Mouse (Mus musculus) MEL (cell line): Measurements from ENCODE around the gene Pde4b. TPM values are rescaled to one million over a fixed set of nuclear protein-coding genes. Genes with fewer than 3 reads are reported as not detected.

Experiments used
- DNase-seq: peaks from one replicate; pipeline ENCODE4 v3.0.0; 2011; ENCODE audit warnings: low read depth, low spot score
- H3K27ac ChIP-seq: 2 replicates; pipeline ENCODE4 v1.5.1; 2012; ENCODE audit warnings: low read depth, mild to moderate bottlenecking, control low read depth, low read length, moderate library complexity; ENCODE audit not compliant: control insufficient read depth
- H3K27me3 ChIP-seq, 2 experiments: fragments of 150-350 bp in 1 of 2; sonication (generic) in 1 of 2; 2 replicates each; pipeline ENCODE4 v1.6.1; 2012; ENCODE audit warnings: low read length in 2 of 2, mild to moderate bottlenecking in 2 of 2, improper control_type of control experiment in 1 of 2, moderate library complexity in 1 of 2; ENCODE audit not compliant: insufficient read depth in 2 of 2, control insufficient read depth in 1 of 2
- H3K36me3 ChIP-seq, 2 experiments: 2 replicates each; pipeline ENCODE4 v1.6.1; 2012 to 2014; ENCODE audit warnings: low read length in 2 of 2, improper control_type of control experiment in 1 of 2, inconsistent platforms in 1 of 2, mild to moderate bottlenecking in 1 of 2; ENCODE audit not compliant: insufficient read depth in 2 of 2, control insufficient read depth in 1 of 2
- H3K4me1 ChIP-seq, 2 experiments: fragments of 150-350 bp in 1 of 2; sonication (generic) in 1 of 2; 2 replicates each; pipeline ENCODE4 v1.6.1; 2012; ENCODE audit warnings: low read length in 2 of 2, improper control_type of control experiment in 1 of 2, mild to moderate bottlenecking in 1 of 2; ENCODE audit not compliant: insufficient read depth in 2 of 2, control insufficient read depth in 1 of 2
- H3K4me3 ChIP-seq, 2 experiments: fragments of 150-350 bp in 1 of 2; sonication (generic) in 1 of 2; 2 replicates each; pipeline ENCODE4 v1.5.1; 2012; ENCODE audit warnings: low read depth in 2 of 2, low read length in 2 of 2, mild to moderate bottlenecking in 2 of 2, moderate library complexity in 2 of 2, control low read depth in 1 of 2, improper control_type of control experiment in 1 of 2; ENCODE audit not compliant: control insufficient read depth in 1 of 2, insufficient read depth in 1 of 2
- H3K79me2 ChIP-seq: 2 replicates; pipeline ENCODE4 v1.6.1; 2012; ENCODE audit warnings: mild to moderate bottlenecking, low read length, moderate library complexity; ENCODE audit not compliant: control insufficient read depth, poor library complexity, insufficient read depth
- H3K9ac ChIP-seq: 2 replicates; pipeline ENCODE4 v1.6.1; 2012; ENCODE audit warnings: low read depth, mild to moderate bottlenecking, control low read depth, low read length, moderate library complexity; ENCODE audit not compliant: control insufficient read depth, poor library complexity, severe bottlenecking
- H3K9me3 ChIP-seq: fragments of 150-350 bp; sonication (generic); replicated peaks from 2 replicates; pipeline ENCODE4 v1.6.1; 2012; ENCODE audit warnings: mild to moderate bottlenecking, low read length, improper control_type of control experiment, moderate library complexity; ENCODE audit not compliant: insufficient read depth
- BHLHE40 ChIP-seq: IDR thresholded peaks from 2 replicates; pipeline ENCODE4 v1.6.1; 2012; ENCODE audit warnings: low read depth, mild to moderate bottlenecking, inconsistent platforms, low read length, improper control_type of control experiment, borderline replicate concordance
- CHD1 ChIP-seq: IDR thresholded peaks from 2 replicates; pipeline ENCODE4 v1.6.1; 2012; ENCODE audit warnings: low read depth, mild to moderate bottlenecking, inconsistent platforms, low read length, improper control_type of control experiment
- CHD2 ChIP-seq: IDR thresholded peaks from 2 replicates; pipeline ENCODE4 v1.6.1; 2011; ENCODE audit warnings: low read length, improper control_type of control experiment
- CTCF ChIP-seq, 3 experiments: IDR thresholded peaks in 2 of 3; conservative IDR thresholded peaks in 1 of 3; 2 replicates each; pipeline ENCODE4 v1.5.1; 2011 to 2012; ENCODE audit warnings: low read length in 3 of 3, low read depth in 2 of 3, mild to moderate bottlenecking in 2 of 3, improper control_type of control experiment in 1 of 3, inconsistent platforms in 1 of 3, mixed read lengths in 1 of 3, moderate library complexity in 1 of 3; ENCODE audit not compliant: control insufficient read depth in 1 of 3, insufficient read depth in 1 of 3, poor library complexity in 1 of 3, severe bottlenecking in 1 of 3
- ELF1 ChIP-seq: IDR thresholded peaks from 2 replicates; pipeline ENCODE4 v1.6.1; 2014; ENCODE audit warnings: low read depth, mild to moderate bottlenecking, inconsistent platforms, low read length, improper control_type of control experiment, moderate library complexity
- HCFC1 ChIP-seq: IDR thresholded peaks from 2 replicates; pipeline ENCODE4 v1.6.1; 2012; ENCODE audit warnings: low read depth, mild to moderate bottlenecking, inconsistent platforms, low read length, improper control_type of control experiment, moderate library complexity
- JUND ChIP-seq: IDR thresholded peaks from 2 replicates; pipeline ENCODE4 v1.6.1; 2011; ENCODE audit warnings: low read depth, mild to moderate bottlenecking, improper control_type of control experiment, low read length
- KAT2A ChIP-seq: conservative IDR thresholded peaks from 2 replicates; pipeline ENCODE4 v1.6.1; 2012; ENCODE audit warnings: low read depth, low read length, improper control_type of control experiment, inconsistent platforms
- MAFK ChIP-seq: IDR thresholded peaks from 2 replicates; pipeline ENCODE4 v1.6.1; 2011; ENCODE audit warnings: low read depth, mild to moderate bottlenecking, low read length, improper control_type of control experiment, borderline replicate concordance
- MAZ ChIP-seq: IDR thresholded peaks from 2 replicates; pipeline ENCODE4 v1.6.1; 2012; ENCODE audit warnings: low read depth, mild to moderate bottlenecking, inconsistent platforms, low read length, improper control_type of control experiment
- MXI1 ChIP-seq: IDR thresholded peaks from 2 replicates; pipeline ENCODE4 v1.6.1; 2011; ENCODE audit warnings: mild to moderate bottlenecking, low read depth, low read length, improper control_type of control experiment
- MYC ChIP-seq: IDR thresholded peaks from 2 replicates; pipeline ENCODE4 v1.6.1; 2011; ENCODE audit warnings: low read depth, mild to moderate bottlenecking, low read length, improper control_type of control experiment, moderate library complexity
- NELFE ChIP-seq: IDR thresholded peaks from 2 replicates; pipeline ENCODE4 v1.6.1; 2011; ENCODE audit warnings: low read depth, low read length, improper control_type of control experiment
- POLR2A ChIP-seq, 2 experiments: IDR thresholded peaks; 2 replicates each; pipeline ENCODE4 v1.6.1; 2011 to 2012; ENCODE audit warnings: low read length in 2 of 2, mild to moderate bottlenecking in 2 of 2, control low read depth in 1 of 2, improper control_type of control experiment in 1 of 2, low read depth in 1 of 2, moderate library complexity in 1 of 2; ENCODE audit not compliant: control insufficient read depth in 1 of 2, insufficient read depth in 1 of 2, poor library complexity in 1 of 2
- POLR2AphosphoS2 ChIP-seq: IDR thresholded peaks from 2 replicates; pipeline ENCODE4 v1.6.1; 2011; ENCODE audit warnings: low read length, improper control_type of control experiment
- RAD21 ChIP-seq: IDR thresholded peaks from 2 replicates; pipeline ENCODE4 v1.6.1; 2011; ENCODE audit warnings: mild to moderate bottlenecking, low read depth, low read length, improper control_type of control experiment
- SMC3 ChIP-seq: IDR thresholded peaks from 2 replicates; pipeline ENCODE4 v1.6.1; 2011; ENCODE audit warnings: low read depth, low read length, improper control_type of control experiment
- ZKSCAN1 ChIP-seq: IDR thresholded peaks from 2 replicates; pipeline ENCODE4 v1.6.1; 2012; ENCODE audit warnings: low read depth, mild to moderate bottlenecking, inconsistent platforms, low read length, improper control_type of control experiment, moderate library complexity
- ZMIZ1 ChIP-seq: IDR thresholded peaks from 2 replicates; pipeline ENCODE4 v1.6.1; 2012; ENCODE audit warnings: low read depth, mild to moderate bottlenecking, inconsistent platforms, low read length, improper control_type of control experiment, moderate library complexity
- ZNF384 ChIP-seq: IDR thresholded peaks from 2 replicates; pipeline ENCODE4 v1.6.1; 2012; ENCODE audit warnings: low read depth, mild to moderate bottlenecking, inconsistent platforms, low read length, improper control_type of control experiment
- polyA plus RNA-seq, 2 experiments: library from polyadenylated mRNA; stranded (reverse) in 1 of 2; unstranded in 1 of 2; fragments of >175 nt in 1 of 2; fragments of >200 nt in 1 of 2; gene quantifications; 2 replicates each; pipeline versions ENCODE4 v1.2.1 to v1.2.4; 2012; ENCODE audit warnings: low replicate concordance in 2 of 2, low read depth in 1 of 2; ENCODE audit not compliant: insufficient read length in 2 of 2, insufficient read depth in 1 of 2, missing spikeins in 1 of 2
- total RNA-seq: library from RNA; depleted of rRNA; stranded (reverse); fragments of 300-350 nt; gene quantifications from 2 replicates; pipeline ENCODE4 v1.2.3, GENCODE M21; 2012

Gene Pde4b
- total and polyA plus RNA-seq, 3 experiments = 2.7 to 6.0 TPM; not detected in 1

DNA sequence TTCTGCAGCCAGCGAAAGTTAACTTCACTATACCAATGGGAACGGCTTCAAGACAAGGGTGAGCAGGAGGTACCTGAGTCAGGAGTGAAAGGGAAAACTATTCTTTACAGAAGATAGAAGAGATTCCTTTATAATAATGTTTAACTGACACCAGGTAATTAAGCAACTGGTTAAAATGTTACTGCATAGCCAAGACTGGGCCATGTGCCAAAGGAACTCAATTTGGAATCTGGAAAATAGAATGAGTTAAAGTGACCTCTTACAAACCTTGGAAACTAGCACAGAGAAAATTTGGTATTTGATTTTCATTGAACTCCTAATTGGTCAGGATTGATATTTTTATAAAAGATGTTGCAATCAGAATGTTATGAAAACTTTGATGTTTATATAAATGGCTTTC lies 228.7 kb downstream of the Pde4b start:
- no peak overlapping the region for H3K9ac ChIP-seq
- no peaks in the 10 kb centered on the region for H3K79me2 ChIP-seq
- no peaks in the 10 kb centered on the region for H3K27me3 ChIP-seq
- no peaks in the 10 kb centered on the region for H3K4me1 ChIP-seq
- no peak overlapping the region for H3K4me3 ChIP-seq
- H3K27ac ChIP-seq = no peak overlapping the region
- H3K9me3 ChIP-seq = no peaks in the 10 kb centered on the region
- no peak for DNase-seq
- TF ChIP-seq HCFC1 (no peak), BHLHE40 (no peak), ZMIZ1 (no peak), SMC3 (no peak), MAFK (no peak), MXI1 (no peak), ELF1 (no peak)
- no peaks in the 10 kb centered on the region for H3K36me3 ChIP-seq

DNA sequence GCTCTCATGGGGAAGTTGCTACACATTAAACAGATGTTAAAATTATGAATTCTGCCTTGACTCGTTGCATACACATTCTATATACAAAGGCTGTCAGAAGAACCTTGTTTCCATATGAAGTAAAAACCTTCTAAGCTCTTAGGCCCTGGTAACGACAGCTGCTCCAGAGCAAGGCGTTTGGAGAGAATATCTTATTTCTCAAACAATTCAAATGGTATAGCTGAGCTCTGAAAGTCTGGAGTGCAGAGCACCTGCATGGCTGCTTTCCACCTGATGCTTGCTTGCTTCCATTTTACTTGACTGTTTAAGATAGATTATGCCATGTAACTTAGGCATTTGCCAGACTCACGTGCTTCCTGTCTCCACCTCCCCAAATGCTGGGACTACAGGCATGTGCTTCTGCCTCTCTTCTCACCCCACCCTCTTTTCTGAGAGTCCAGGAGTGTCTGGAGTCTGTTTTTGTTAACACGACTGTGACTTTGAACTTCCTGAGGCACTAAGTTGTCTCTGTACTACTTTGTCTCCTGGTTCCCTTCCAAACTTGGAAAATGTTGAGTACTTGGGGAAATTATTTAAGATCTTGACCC lies 229.4 kb downstream of the Pde4b start:
- H3K9me3 ChIP-seq = no peaks in the 10 kb centered on the region
- H3K36me3 ChIP-seq = no peaks in the 10 kb centered on the region
- H3K27ac ChIP-seq = no peak overlapping the region
- H3K4me3 ChIP-seq = no peak overlapping the region
- no peak for TF ChIP-seq KAT2A
- TF ChIP-seq CTCF (IDR thresholded peaks at IDR 0.05 in 2 of 3, conservative IDR thresholded peaks at IDR 0.05 in 1 of 3; ENCODE audit: control insufficient read depth in 1 of 3, insufficient read depth in 1 of 3, low read depth in 2 of 3, low read length in 3 of 3, poor library complexity in 1 of 3, severe bottlenecking in 1 of 3) = no peak
- no peak for TF ChIP-seq NELFE
- TF ChIP-seq CHD1 = no peak
- TF ChIP-seq BHLHE40 = no peak
- no peak for TF ChIP-seq CHD2
- TF ChIP-seq ZMIZ1 = no peak
- no peak for TF ChIP-seq RAD21
- TF ChIP-seq MAFK = no peak
- TF ChIP-seq POLR2AphosphoS2 = no peak
- no peak for TF ChIP-seq HCFC1
- no peak for TF ChIP-seq ZNF384
- TF ChIP-seq MYC = no peak
- no peak for TF ChIP-seq ZKSCAN1
- TF ChIP-seq JUND = no peak
- no peak for TF ChIP-seq POLR2A (IDR thresholded peaks at IDR 0.05; ENCODE audit: control insufficient read depth in 1 of 2, insufficient read depth in 1 of 2, low read depth in 1 of 2, low read length in 2 of 2, poor library complexity in 1 of 2)
- TF ChIP-seq MAZ = no peak
- TF ChIP-seq ELF1 = no peak
- H3K9ac ChIP-seq = no peak overlapping the region
- DNase-seq = no peak
- H3K27me3 ChIP-seq = no peaks in the 10 kb centered on the region
- no peaks in the 10 kb centered on the region for H3K79me2 ChIP-seq
- no peaks in the 10 kb centered on the region for H3K4me1 ChIP-seq
